7 mouse cellular contexts compared by ENCODE assay signal in genomic region chr5:96164021-96164411, GRCm38 (mm10). TPM values are rescaled to one million over a fixed set of nuclear protein-coding genes. Genes with fewer than 3 reads are reported as not detected.
DNase-seq lines count a peak whose midpoint lies in the region; ATAC-seq and TF ChIP-seq lines count a peak whose summit lies in the region.

Gene Cnot6l, minus strand, starts transcription at chr5:96164171.

- peak within 1 kb of the TSS; percentile 89 for H3K4me3 ChIP-seq in limb, embryonic 14.5 days (replicated peaks; ENCODE audit: low read length)
- peak within 1 kb of the TSS; percentile 89 for H3K4me3 ChIP-seq in midbrain, embryonic 14.5 days (replicated peaks; ENCODE audit: low read depth, low read length)
- peak within 1 kb of the TSS; percentile 77 for H3K4me3 ChIP-seq in thymus, adult 2 months (ENCODE audit: control insufficient read depth, insufficient read depth, low read length)

- DNase-seq in heart, adult 18-20 months: peak; percentile 62 to 79
- peak; percentile 59 for DNase-seq in kidney, adult 11 months
- DNase-seq in limb, embryonic 14.5 days (ENCODE audit: low spot score): peak; percentile 60
- peak; percentile 15 for DNase-seq in midbrain, embryonic 14.5 days
- DNase-seq in thymus, adult 2 months: peak; percentile 63

- H3K36me3 ChIP-seq in limb, embryonic 14.5 days (ENCODE audit: control insufficient read depth, insufficient read depth, low read length): no peaks in the 10 kb centered on the region
- no peaks in the 10 kb centered on the region for H3K36me3 ChIP-seq in midbrain, embryonic 14.5 days (ENCODE audit: control insufficient read depth, insufficient read depth, low read length)
- H3K36me3 ChIP-seq in thymus, adult 2 months (ENCODE audit: control insufficient read depth, insufficient read depth, low read length): no peaks in the 10 kb centered on the region

- H3K27me3 ChIP-seq in limb, embryonic 14.5 days (ENCODE audit: control insufficient read depth, insufficient read depth, low read length): no peaks in the 10 kb centered on the region
- H3K27me3 ChIP-seq in midbrain, embryonic 14.5 days (ENCODE audit: control insufficient read depth, insufficient read depth, low read length): no peaks in the 10 kb centered on the region
- no peaks in the 10 kb centered on the region for H3K27me3 ChIP-seq in thymus, adult 2 months (ENCODE audit: control insufficient read depth, insufficient read depth, low read length)

- H3K9me3 ChIP-seq in limb, embryonic 14.5 days (ENCODE audit: control insufficient read depth, low read length): no peaks in the 10 kb centered on the region
- no peaks in the 10 kb centered on the region for H3K9me3 ChIP-seq in midbrain, embryonic 14.5 days (ENCODE audit: control insufficient read depth, low read length)

- peak within 1 kb of the TSS; percentile 98 for H3K27ac ChIP-seq in limb, embryonic 14.5 days (replicated peaks; ENCODE audit: low read depth, low read length)
- H3K27ac ChIP-seq in midbrain, embryonic 14.5 days (replicated peaks; ENCODE audit: low read depth, low read length): peak within 1 kb of the TSS; percentile 99
- peak within 1 kb of the TSS; percentile 100 for H3K27ac ChIP-seq in thymus, adult 2 months (ENCODE audit: control insufficient read depth, insufficient read depth, low read length)

- ATAC-seq in activated CD4-positive, CD25-positive, alpha-beta regulatory T cell, adult 4 months: peak; percentile 60
- ATAC-seq in common myeloid progenitor, adult 5-6 weeks (replicated peaks; ENCODE audit: low read depth, poor library complexity, severe bottlenecking): peak; percentile 42
- ATAC-seq in limb, embryonic 14.5 days (ENCODE audit: low FRiP score, low read depth): no peak
- ATAC-seq in midbrain, embryonic 14.5 days (ENCODE audit: low FRiP score, low TSS enrichment): no peak

- H3K4me2 ChIP-seq in limb, embryonic 14.5 days (replicated peaks; ENCODE audit: low read depth, low read length, severe bottlenecking): peak within 1 kb of the TSS; percentile 75
- peak within 1 kb of the TSS; percentile 82 for H3K4me2 ChIP-seq in midbrain, embryonic 14.5 days (ENCODE audit: low read length)

- no peak for TF ChIP-seq POLR2A in limb, embryonic 14.5 days (IDR thresholded peaks at IDR 0.05; ENCODE audit: borderline replicate concordance, extremely low read depth, insufficient read depth, insufficient read length)
- peak; percentile 72 for TF ChIP-seq POLR2A in thymus, adult 2 months (IDR thresholded peaks at IDR 0.05; ENCODE audit: control insufficient read depth, extremely low read depth, insufficient read depth, low read length, poor library complexity)

- H3K4me1 ChIP-seq in limb, embryonic 14.5 days (ENCODE audit: control insufficient read depth, insufficient read depth, low read length): peaks cover 7% of the 10 kb centered on the region
- H3K4me1 ChIP-seq in midbrain, embryonic 14.5 days (ENCODE audit: control insufficient read depth, insufficient read depth, low read length): peaks cover 14% of the 10 kb centered on the region
- peaks cover 3% of the 10 kb centered on the region; the same call in 1 of the 2 replicates for H3K4me1 ChIP-seq in thymus, adult 2 months (replicated peaks; ENCODE audit: control insufficient read depth, insufficient read depth, low read length)

- 40% methylated on average over 5 of the region's 5 CpGs for WGBS in limb, embryonic 14.5 days
- 50% methylated on average over 5 of the region's 5 CpGs for WGBS in midbrain, embryonic 14.5 days
- 0% methylated on average over 5 of the region's 5 CpGs for WGBS in thymus, adult 2 months

- no peak for TF ChIP-seq CTCF in thymus, adult 2 months (IDR thresholded peaks at IDR 0.05; ENCODE audit: borderline replicate concordance, control insufficient read depth, extremely low read depth, insufficient read depth, low read length, poor library complexity)

- peak within 1 kb of the TSS; percentile 97 for H3K9ac ChIP-seq in limb, embryonic 14.5 days (ENCODE audit: low read depth, low read length, severe bottlenecking)
- H3K9ac ChIP-seq in midbrain, embryonic 14.5 days (replicated peaks; ENCODE audit: low read length): peak within 1 kb of the TSS; percentile 96

RNA-seq across cellular contexts. Expression of gene Cnot6l, which starts in this region (rescaled TPM):
- 10 to 100 TPM; 77.2 to 84.4 TPM for polyA plus RNA-seq in activated CD4-positive, CD25-positive, alpha-beta regulatory T cell, adult 4 months (2017; shearing (Covaris generic))
- 84.6 and 130 TPM in 2 replicates for total RNA-seq in common myeloid progenitor, adult 5-6 weeks (2017)
- total RNA-seq in heart, adult 18-20 months (2021): 10 to 100 TPM; 45.4 to 51.7 TPM
- 16.5 and 18.0 TPM in 2 replicates for polyA plus RNA-seq in limb, embryonic 14.5 days (2012; rRNA removed)
- polyA plus RNA-seq in limb, embryonic 14.5 days (2014; fragmentation: Nextera tagmentation; extraction: Ambion mirVana): 25.8 and 26.8 TPM in 2 replicates
- 17.7 and 19.2 TPM in 2 replicates for polyA plus RNA-seq in midbrain, embryonic 14.5 days (2014; fragmentation: Nextera tagmentation; extraction: Ambion mirVana)
- 23.0 and 27.3 TPM in 2 replicates for polyA plus RNA-seq in thymus, adult 2 months (2012; rRNA removed)

Comparison
In these comparisons a context has a peak if more than half of its experiments do, and no peak if none do; other contexts are left out.
1. ATAC-seq: peak in activated CD4-positive, CD25-positive, alpha-beta regulatory T cell, adult 4 months (single experiment) and common myeloid progenitor, adult 5-6 weeks (single experiment); none in limb, embryonic 14.5 days (single experiment) and midbrain, embryonic 14.5 days (single experiment).
2. DNase-seq: peak in every context shown above with its lines; median percentile 70 in heart, adult 18-20 months; 63 in thymus, adult 2 months; 60 in limb, embryonic 14.5 days; 59 in kidney, adult 11 months; 15 in midbrain, embryonic 14.5 days.
3. Peak in every context shown above with its lines, with median percentiles within 50 percentile points of each other: H3K27ac ChIP-seq and H3K4me3 ChIP-seq.